Mouse (Mus musculus): Measurements from ENCODE around the gene Atg7. TPM values are rescaled to one million over a fixed set of nuclear protein-coding genes. Genes with fewer than 3 reads are reported as not detected.
A peak's percentile ranks its signal among the peaks of the same experiment; 100 is the strongest.
"Not testable (repeated sequence)": the region's sequence is repeated elsewhere in the genome, so short reads cannot be mapped to it uniquely, and the experiment has no call there.

Atg7 gene
- total RNA-seq, 1 experiment from 2014 or later, result 41.2 TPM

GRCm38 (mm10) chr6:114882212-114882611 is 239.3 kb downstream of the Atg7 start:
- DNase-seq, result no peak

DNA sequence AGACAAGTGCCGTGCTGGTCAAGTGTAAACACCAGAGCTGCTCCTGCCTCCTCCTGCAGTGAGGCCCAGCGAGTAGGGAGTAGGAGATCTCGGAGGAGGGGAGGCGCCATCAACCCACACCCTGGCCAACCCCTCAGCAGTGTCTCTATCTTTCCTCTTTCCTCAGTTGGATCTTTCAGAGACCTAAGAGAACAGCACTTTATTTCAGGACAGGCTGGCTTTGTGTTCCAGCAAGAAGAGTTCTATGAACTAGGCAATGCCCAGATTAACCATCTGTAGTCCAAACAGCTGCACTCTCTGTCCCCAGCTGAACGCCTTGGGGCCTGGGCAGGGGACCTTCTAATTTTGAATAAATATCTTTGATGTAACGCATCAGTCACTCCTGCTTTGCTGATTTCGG is 239.8 kb downstream of the Atg7 start:
- no peak for DNase-seq

- DNase-seq, result peak; percentile 66
Measured at GRCm38 (mm10) chr6:114883261-114883740, 240.4 kb downstream of the Atg7 start.

DNA sequence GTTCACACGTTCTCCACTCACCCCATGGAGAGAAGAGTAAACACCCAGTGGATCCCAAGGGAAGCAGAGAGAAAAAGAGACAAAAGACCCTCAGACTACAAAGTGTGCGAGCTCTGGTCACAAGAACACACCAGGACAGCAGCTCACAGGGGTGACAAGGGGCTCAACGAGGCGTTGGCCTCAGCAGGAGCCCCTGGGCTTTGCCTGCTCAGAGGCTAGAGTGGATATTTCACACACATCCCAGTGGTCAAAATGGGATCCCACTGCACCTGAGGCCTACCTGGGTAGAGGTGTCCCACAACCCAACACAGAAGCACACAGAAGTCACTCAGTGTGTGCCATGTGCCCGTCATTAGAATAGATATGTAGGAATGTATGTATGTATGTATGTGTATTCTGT is 242.2 kb downstream of the Atg7 start:
- DNase-seq, result no peak

DNA sequence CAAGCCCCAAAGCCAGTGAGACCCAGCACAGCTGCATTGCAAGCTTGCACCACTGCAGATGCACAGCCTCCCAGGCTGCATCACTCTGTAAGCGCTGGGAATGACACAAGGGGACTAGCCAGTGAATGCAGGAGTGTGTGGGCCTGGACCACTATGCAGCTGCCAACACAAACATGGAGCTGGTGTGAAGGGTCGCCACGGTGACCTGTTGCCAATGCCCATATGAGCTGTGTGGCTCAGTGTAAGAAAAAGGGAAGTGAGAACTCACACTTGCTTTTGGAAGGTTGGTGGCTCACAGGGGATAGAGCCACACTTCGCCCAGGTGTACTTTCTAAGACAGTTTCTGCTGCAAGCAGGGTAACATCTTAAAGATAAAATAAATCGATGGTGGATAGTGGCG is 243.1 kb downstream of the Atg7 start:
- no peak for DNase-seq

- no peak for DNase-seq
Measured at GRCm38 (mm10) chr6:114886504-114887361, 243.8 kb downstream of the Atg7 start.

DNA sequence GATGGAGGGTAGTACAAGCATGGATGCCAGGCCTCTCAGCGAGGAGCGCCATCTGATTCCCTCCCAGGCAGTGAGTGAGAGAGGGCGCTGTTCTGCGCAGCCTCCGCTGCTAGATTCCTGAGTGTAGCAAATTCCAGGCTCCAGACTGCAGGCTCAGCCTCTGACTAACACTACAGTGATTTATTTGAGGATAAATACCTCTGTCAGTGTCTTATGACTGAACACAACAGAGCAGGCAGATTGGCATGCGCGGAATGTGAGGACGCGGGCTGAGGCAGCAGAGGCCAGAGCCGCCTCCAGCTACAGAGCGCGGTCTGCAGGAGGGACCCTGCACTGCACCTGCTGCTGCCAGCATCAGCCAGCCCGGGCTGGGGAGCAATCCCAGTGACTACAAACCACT is 246.0 kb downstream of the Atg7 start:
- DNase-seq, result peak; percentile 84

DNA sequence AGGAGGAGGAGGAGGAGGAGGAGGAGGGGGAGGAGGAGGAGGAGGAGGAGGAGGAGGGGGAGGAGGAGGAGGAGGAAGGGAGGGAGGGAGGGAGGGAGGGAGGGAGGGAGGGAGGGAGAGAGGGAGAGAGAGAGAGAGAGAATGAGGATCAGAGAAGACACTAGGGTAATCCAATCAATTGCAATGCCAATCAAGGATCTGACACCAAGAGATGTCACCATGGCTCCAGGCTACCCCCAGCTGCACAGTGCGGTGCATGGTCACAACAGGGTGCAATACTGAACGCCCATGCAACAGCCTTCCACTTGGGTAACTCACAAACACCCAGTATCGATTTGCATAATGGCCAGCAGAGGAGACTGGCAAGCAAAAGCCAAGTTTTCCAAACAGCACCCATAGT is 247.1 kb downstream of the Atg7 start:
- DNase-seq, result not testable (repeated sequence)

DNA sequence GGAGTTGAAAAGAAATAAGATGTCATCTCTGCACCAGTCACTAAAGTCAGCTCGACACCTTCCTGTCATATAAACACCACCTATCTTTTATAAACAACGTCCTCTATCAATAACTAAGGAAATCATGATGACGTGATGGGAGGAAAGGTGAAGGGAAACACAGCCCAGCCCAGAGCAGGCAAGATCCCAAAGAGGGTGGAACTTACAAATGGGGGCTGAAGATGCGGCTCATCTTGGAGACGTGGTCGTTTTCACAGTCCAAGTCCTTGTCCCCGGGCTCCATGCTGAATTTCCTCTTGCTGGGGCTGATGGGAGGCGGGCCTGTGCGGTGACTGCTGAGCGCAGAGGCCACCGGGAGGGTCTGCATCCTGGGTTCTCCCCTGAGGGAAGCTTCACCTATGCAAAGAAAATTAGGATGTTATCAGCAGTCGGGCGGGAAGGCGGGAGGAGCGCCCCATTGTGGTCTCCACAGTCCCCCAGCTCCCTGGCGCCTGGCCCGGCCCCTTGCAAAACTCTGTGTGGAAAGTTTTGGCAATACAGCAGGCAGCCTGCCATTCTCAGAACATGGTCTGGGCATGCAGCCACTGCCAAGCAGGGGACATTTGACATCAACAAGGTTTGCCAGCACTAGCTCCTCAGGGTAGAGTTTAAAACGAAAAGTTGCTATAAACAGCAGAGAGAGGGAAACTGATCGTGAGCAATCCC is 247.7 kb downstream of the Atg7 start:
- DNase-seq, result peak; percentile 91

DNA sequence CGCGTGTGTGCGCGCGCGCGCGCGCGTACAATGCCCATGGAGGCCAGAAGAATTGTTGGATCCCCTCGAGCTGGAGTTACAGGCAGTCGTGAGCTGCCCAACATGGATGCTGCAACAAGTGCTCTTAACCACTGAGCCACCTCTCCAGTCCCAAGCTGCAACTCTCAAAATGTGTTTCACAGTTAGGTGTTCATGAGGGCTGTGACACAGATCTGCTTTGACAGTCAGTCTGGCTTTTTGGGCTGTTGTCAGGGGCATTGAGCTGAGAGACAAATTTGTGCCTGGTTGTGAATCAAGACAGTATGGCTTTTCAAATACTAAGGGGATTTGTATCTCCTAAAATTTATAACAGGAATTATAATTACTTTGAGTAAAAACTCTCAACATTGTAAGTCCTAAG is 248.4 kb downstream of the Atg7 start:
- DNase-seq, result no peak

DNA sequence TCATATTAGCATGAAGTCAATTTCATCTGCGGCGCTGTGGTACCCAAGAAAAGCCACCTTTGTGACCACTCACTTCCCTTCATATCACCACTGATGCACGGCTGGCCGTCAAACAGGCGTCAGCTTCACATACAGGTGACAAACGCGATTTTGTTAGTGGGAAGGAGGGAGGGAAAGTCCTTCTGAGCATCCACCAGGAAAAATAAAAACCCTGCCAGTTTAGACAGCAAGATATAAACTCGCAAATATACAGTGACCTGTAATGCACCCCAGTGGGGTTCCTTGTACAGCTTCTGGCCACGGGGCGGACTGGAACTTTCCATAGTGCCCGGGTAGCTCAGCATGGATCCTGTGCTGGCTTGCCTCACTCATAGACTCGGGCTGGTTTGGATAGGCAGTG is 248.9 kb downstream of the Atg7 start:
- no peak for DNase-seq

DNA sequence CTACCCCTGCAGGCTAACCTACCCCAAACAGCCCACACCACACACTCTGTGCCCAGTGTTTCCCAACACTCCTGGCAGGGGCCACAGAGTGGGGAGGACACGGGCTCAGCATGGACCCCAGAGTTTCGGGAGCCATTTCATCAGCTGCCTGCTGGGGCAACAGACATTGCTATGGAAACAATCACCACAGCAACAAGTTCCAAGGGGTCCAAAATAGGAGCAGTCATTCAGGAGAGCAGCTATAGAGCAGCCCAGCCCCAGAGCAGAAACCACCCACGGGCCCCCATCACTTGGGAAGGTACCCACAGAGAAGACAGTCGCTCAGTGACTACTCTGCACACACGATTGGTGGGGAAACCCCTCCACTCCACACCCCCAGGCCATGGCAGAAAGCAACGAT is 249.5 kb downstream of the Atg7 start:
- no peak for DNase-seq

- DNase-seq, result peak; percentile 65
Measured at GRCm38 (mm10) chr6:114893427-114894209, 250.7 kb downstream of the Atg7 start.

DNA sequence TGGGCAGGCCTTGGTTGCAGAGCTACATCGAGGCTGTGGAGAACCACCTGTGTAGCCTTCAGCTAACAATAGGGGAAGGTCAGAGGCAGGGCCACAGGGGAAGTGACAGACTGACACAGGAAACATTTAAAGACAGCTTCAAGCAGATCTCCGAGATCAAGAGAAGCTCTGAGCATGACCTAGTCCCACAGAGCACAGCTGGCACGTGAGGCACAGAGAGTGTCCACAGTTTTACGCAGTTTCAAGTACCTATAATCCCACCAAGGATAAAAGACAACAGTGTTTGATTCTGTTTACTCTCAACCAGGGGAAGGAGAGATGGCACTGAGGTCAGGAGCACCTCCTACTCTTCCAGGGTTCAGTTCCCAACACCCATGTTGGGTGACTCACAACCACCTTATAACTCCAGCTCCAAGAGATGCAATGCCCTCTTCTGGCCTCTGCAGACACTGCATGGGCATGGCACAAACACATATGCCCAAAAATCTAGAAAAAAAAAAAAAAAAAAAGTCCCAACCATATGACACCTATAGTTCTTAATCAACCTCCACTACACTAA is 251.7 kb downstream of the Atg7 start:
- DNase-seq, result no peak

- no peak for DNase-seq
Measured at GRCm38 (mm10) chr6:114895191-114895590, 252.3 kb downstream of the Atg7 start.

DNA sequence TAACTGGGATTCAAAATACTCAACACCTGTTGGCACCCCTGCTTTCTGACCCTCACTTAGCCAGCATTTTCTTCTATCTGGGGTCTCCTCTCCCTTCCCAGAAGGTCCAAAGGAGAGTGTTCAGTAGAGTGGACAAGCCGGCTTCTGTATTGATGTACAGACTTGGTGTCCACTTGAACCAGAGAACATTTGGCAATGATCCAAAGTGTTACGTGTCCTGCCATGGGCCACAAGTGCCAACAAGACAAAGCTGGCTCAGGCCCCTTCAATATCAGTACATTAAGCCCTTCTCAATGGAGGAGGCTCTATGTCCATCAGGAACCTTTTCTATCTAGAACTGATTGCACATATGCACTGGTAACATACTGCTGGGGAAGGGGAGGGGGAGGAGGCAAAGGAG is 253.4 kb downstream of the Atg7 start:
- DNase-seq, result no peak

DNA sequence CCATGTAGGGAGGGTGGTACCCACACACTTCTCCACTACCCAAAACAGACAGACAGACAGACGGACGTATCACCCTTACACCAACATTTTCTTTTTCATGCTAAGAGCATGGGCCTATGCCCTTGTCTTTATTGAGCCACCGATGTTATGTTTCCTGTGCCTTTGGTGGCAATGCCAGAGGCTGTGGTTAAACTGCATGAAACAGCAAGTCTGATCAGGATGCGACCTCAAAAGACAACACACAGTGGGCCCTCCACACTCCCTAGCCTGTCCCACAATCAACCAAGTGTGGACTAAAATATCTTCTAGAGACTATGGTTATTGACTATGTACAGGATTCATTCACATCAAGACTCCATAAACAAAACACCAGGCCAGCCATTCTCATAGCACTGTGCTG is 256.1 kb downstream of the Atg7 start:
- DNase-seq, result no peak

DNA sequence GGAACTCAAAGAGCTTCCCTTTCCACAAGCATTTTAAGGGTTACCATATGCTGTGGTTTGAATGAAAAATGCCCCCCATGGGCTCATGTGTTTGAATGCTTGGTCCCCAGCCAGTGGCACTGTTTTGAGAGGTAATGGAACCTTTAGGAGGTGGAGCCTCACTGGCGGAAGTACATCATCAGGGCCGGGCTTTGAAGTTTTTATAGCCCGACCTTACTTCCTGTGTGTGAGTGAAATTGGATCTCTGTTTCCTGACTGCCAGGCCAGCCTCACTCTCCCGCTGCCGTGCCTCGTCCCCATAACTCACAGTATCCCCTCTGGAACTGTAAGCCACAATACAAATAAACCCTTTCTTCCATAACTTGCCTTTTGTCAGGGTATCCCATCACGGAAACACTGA is 256.8 kb downstream of the Atg7 start:
- DNase-seq, result no peak

GRCm38 (mm10) chr6:114900194-114900593 is 257.3 kb downstream of the Atg7 start:
- no peak for DNase-seq

DNA sequence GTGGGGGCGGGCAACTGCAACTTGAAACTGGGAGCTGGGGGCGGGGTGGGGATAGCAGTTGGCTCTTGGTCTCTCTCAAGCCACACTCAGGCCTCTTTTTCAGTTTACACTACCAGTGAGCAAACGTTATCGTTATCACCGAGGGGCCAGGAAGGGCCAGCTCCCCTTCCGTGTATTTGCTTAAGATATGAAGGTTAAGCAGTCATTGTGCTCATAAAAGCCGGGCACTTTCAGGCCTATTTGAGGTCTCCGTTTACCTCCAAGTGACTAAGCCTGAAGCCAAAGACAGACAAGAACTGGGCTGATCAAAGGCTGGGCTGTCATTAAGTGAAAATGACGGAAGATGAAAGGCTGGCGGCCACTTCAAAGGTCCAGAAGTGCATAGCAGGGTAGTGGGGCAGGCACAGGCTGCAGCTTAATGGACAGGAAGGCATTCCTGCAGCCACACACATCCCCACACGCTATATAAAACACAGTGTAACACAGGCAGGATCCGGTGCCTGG is 258.5 kb downstream of the Atg7 start:
- peak; percentile 50 for DNase-seq

GRCm38 (mm10) chr6:114901921-114902320 is 259.0 kb downstream of the Atg7 start:
- DNase-seq, result no peak

GRCm38 (mm10) chr6:114904233-114904632 is 261.3 kb downstream of the Atg7 start:
- no peak for DNase-seq
